Mouse (Mus musculus) spleen, adult 2 months (tissue): ENCODE measurements around the gene Sohlh1.

Experiments
- CTCF ChIP-seq: fragments of 200-500 bp; IDR thresholded peaks from 2 replicates; pipeline ENCODE4 v1.5.1; 2011; ENCODE audit warnings: mild to moderate bottlenecking, inconsistent platforms; ENCODE audit not compliant: insufficient read depth, insufficient read length, insufficient replicate concordance; ENCODE audit errors: extremely low read depth
- POLR2A ChIP-seq: fragments of 200-500 bp; IDR thresholded peaks from 2 replicates; pipeline ENCODE4 v1.6.1; 2011; ENCODE audit warnings: low read depth, low read length, inconsistent platforms

DNA sequence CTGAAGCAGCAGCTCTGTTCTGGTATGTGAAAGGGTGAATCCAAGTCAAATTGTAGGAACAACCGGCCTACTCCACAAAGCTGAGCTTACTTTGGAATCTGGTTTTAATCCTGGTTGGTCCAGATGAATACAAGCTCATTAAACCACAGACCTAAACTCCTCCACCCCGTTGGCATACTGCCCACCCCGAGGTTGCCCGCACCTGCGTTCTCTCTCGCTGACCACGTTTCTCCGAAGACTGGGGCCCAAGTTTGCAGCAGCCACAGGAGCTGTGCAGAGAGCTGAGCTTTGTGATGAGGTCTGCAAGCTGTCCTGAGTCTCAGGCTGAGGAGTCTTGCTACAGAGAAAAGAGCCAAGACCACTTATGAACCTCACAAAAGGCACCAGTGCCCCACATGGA lies 532 bp downstream of the Sohlh1 start:
- TF ChIP-seq CTCF (no peak), POLR2A (no peak)
